Mouse (Mus musculus) forebrain, embryonic 11.5 days (tissue): ENCODE measurements around the gene St3gal4. TPM values are rescaled to one million over a fixed set of nuclear protein-coding genes. Genes with fewer than 3 reads are reported as not detected.

Experiments
- ATAC-seq: fragments of 200-750 bp; cut with Nextera tagmentation; replicated peaks from 2 replicates; pipeline ENCODE4 v1.8.0; 2017; ENCODE audit warnings: moderate TSS enrichment; ENCODE audit not compliant: low FRiP score
- DNase-seq: peaks from one replicate; pipeline ENCODE4 v3.0.0-alpha.2; 2017; ENCODE audit warnings: low spot score
- H3K27ac ChIP-seq: fragments of 300-500 bp; sonication (generic); 2 replicates; pipeline ENCODE4 v1.5.1; 2014; ENCODE audit warnings: low read depth, low read length
- H3K27me3 ChIP-seq: fragments of 300-500 bp; sonication (generic); 2 replicates; pipeline ENCODE4 v1.6.1; 2014; ENCODE audit warnings: mild to moderate bottlenecking, low read length, mixed read lengths; ENCODE audit not compliant: control insufficient read depth, insufficient read depth
- H3K36me3 ChIP-seq: fragments of 300-500 bp; sonication (generic); 2 replicates; pipeline ENCODE4 v1.6.1; 2014; ENCODE audit warnings: mild to moderate bottlenecking, low read length, moderate library complexity, mixed read lengths; ENCODE audit not compliant: control insufficient read depth, insufficient read depth
- H3K4me1 ChIP-seq: fragments of 300-500 bp; sonication (generic); replicated peaks from 2 replicates; pipeline ENCODE4 v1.6.1; 2014; ENCODE audit warnings: low read length, mixed read lengths; ENCODE audit not compliant: control insufficient read depth, insufficient read depth
- H3K4me2 ChIP-seq: fragments of 300-500 bp; sonication (generic); 2 replicates; pipeline ENCODE4 v1.6.1; 2014; ENCODE audit warnings: low read depth, mild to moderate bottlenecking, low read length, moderate library complexity, mixed read lengths; ENCODE audit not compliant: severe bottlenecking
- H3K4me3 ChIP-seq: fragments of 300-500 bp; sonication (generic); 2 replicates; pipeline ENCODE4 v1.5.1; 2014; ENCODE audit warnings: low read depth, low read length
- H3K9ac ChIP-seq: fragments of 300-500 bp; sonication (generic); 2 replicates; pipeline ENCODE4 v1.6.1; 2014; ENCODE audit warnings: low read length
- H3K9me3 ChIP-seq: fragments of 300-500 bp; sonication (generic); 2 replicates; pipeline ENCODE4 v1.6.1; 2016; ENCODE audit warnings: low read length, mixed read lengths; ENCODE audit not compliant: control insufficient read depth
- WGBS: fragments of 180-500 bp; shearing (Covaris S2); extraction: QIAGEN DNeasy Blood & Tissue Kit; methylation state at CpG from one replicate; pipeline ENCODE4 v1.1.7; 2014; 5-methylcytosine and 5-hydroxymethylcytosine counted together
- polyA plus RNA-seq: library from polyadenylated mRNA; unstranded; fragments of >200 nt; fragmentation: Nextera tagmentation; extraction: Ambion mirVana; gene quantifications from 2 replicates; pipeline ENCODE4 v1.2.1, GENCODE M21; 2014

Gene St3gal4
- polyA plus RNA-seq, 1 experiment from 2014 or later = 14.4 TPM

- Histone ChIP-seq H3K27ac (no peak overlapping the region), H3K27me3 (no peaks in the 10 kb centered on the region), H3K4me2 (no peak overlapping the region), H3K4me3 (no peak overlapping the region), H3K9me3 (no peaks in the 10 kb centered on the region), H3K36me3 (no peaks in the 10 kb centered on the region), H3K4me1 (no peaks in the 10 kb centered on the region), H3K9ac (no peak overlapping the region)
- WGBS = 54% methylated on average over 4 of the region's 4 CpGs
- ATAC-seq = no peak
- no peak for DNase-seq
Observed at GRCm38 (mm10) chr9:35016762-35017161, 102.3 kb downstream of the St3gal4 start.

GRCm38 (mm10) chr9:35007697-35008341 is 111.2 kb downstream of the St3gal4 start:
- 88% methylated on average over 14 of the region's 14 CpGs for WGBS

GRCm38 (mm10) chr9:35004113-35004512 is 115.0 kb downstream of the St3gal4 start:
- WGBS = 95% methylated on average over 4 of the region's 4 CpGs
- ATAC-seq (no peak), DNase-seq (no peak)

More at GRCm38 (mm10) chr9:35007697-35008341, 111.2 kb downstream of the St3gal4 start:
- no peak overlapping the region for H3K27ac ChIP-seq
- no peak for DNase-seq
- no peak overlapping the region for H3K4me2 ChIP-seq
- no peak overlapping the region for H3K4me3 ChIP-seq
- no peak for ATAC-seq
- no peaks in the 10 kb centered on the region for H3K9me3 ChIP-seq
- no peaks in the 10 kb centered on the region for H3K36me3 ChIP-seq
- no peak overlapping the region for H3K9ac ChIP-seq
- no peaks in the 10 kb centered on the region for H3K4me1 ChIP-seq
- H3K27me3 ChIP-seq = no peaks in the 10 kb centered on the region

GRCm38 (mm10) chr9:34997880-34998865 is 120.9 kb downstream of the St3gal4 start:
- Histone ChIP-seq H3K36me3 (no peaks in the 10 kb centered on the region), H3K4me3 (no peak overlapping the region), H3K27me3 (no peaks in the 10 kb centered on the region), H3K9me3 (no peaks in the 10 kb centered on the region), H3K9ac (no peak overlapping the region), H3K4me2 (no peak overlapping the region), H3K4me1 (peaks cover 13% of the 10 kb centered on the region; the same call in 1 of the 2 replicates), H3K27ac (no peak overlapping the region)
- no peak for DNase-seq
- ATAC-seq = no peak
- WGBS = 49% methylated on average over 9 of the region's 9 CpGs

More at GRCm38 (mm10) chr9:35004113-35004512, 115.0 kb downstream of the St3gal4 start:
- Histone ChIP-seq H3K9ac (no peak overlapping the region), H3K36me3 (no peaks in the 10 kb centered on the region), H3K4me2 (no peak overlapping the region), H3K9me3 (no peaks in the 10 kb centered on the region), H3K4me3 (no peak overlapping the region), H3K4me1 (no peaks in the 10 kb centered on the region), H3K27ac (no peak overlapping the region), H3K27me3 (no peaks in the 10 kb centered on the region)

Other genes starting within 250 kb of the St3gal4 start
- gene Dcps, start 56.8 kb upstream of the St3gal4 start, polyA plus RNA-seq = 104 and 113 TPM in 2 replicates
- gene Srpr, start 80.9 kb upstream of the St3gal4 start, polyA plus RNA-seq = 89.2 and 91.3 TPM in 2 replicates
- 17.1 and 17.3 TPM in 2 replicates for gene Tirap, start 81.0 kb upstream of the St3gal4 start, polyA plus RNA-seq
- gene Foxred1, start 91.8 kb upstream of the St3gal4 start, polyA plus RNA-seq = 45.5 and 49.2 TPM in 2 replicates
- gene Fam118b, start 148.5 kb upstream of the St3gal4 start, polyA plus RNA-seq = 68.9 and 75.4 TPM in 2 replicates
- gene Rpusd4, start 148.6 kb upstream of the St3gal4 start, polyA plus RNA-seq = 26.7 and 29.3 TPM in 2 replicates